ENCODE assay signal across 9 mouse cellular contexts in genomic region chr2:61454311-61454728, GRCm38 (mm10).
DNase-seq lines count a peak whose midpoint lies in the region; ATAC-seq and TF ChIP-seq lines count a peak whose summit lies in the region.
"Had no signal": no experiment of that assay in that cellular context is flagged by ENCODE, and none has a peak within 500 bp of the region (broad histone marks: within the 10 kb centered on the region; RNA-seq: fewer than 3 reads in every experiment).

No protein-coding gene starts in this region.

- peaks cover 7% of the 10 kb centered on the region; the same call in 1 of the 2 replicates for H3K4me1 ChIP-seq in E14TG2a.4 (replicated peaks; ENCODE audit: low read depth, low read length)
- no peaks in the 10 kb centered on the region for H3K4me1 ChIP-seq in forebrain, embryonic 15.5 days

- 4% methylated on average over 12 of the region's 12 CpGs for WGBS in forebrain, embryonic 15.5 days

- H3K27me3 ChIP-seq in E14TG2a.4 (ENCODE audit: insufficient read depth, low read length) = 0 out of 2 replicates have a peak, but pooled peaks cover 4% of the 10 kb centered on the region
- peaks cover 8% of the 10 kb centered on the region for H3K27me3 ChIP-seq in forebrain, embryonic 15.5 days

- 0 out of 2 replicates have a peak overlapping the region, but pooled peaks have one; percentile 1 for H3K9ac ChIP-seq in forebrain, embryonic 15.5 days (replicated peaks)

- peak; percentile 85 for ATAC-seq in forebrain, embryonic 15.5 days (replicated peaks)
- 0 out of 2 replicates have a peak, but pooled peaks have one; percentile 48 for ATAC-seq in neutrophil, adult 5-6 weeks (ENCODE audit: extremely low read depth, insufficient number of reproducible peaks, low FRiP score, poor library complexity, severe bottlenecking)

- H3K4me2 ChIP-seq in forebrain, embryonic 15.5 days (replicated peaks) = peak overlapping the region; percentile 46

- DNase-seq in c-Kit-positive CD71-positive TER-119-positive erythroid progenitor cells, embryonic 14.5 days (ENCODE audit: low spot score) = peak; percentile 54
- peak; percentile 57 for DNase-seq in heart, postnatal 25 days (ENCODE audit: low spot score)
- DNase-seq in layer of hippocampus, adult 11-12 months (ENCODE audit: low spot score) = peak; percentile 89
- DNase-seq in lung, adult 18-20 months = peak; percentile 83 to 86
- DNase-seq in testis, postnatal 14 days (ENCODE audit: low spot score) = peak; percentile 57

- H3K36me3 ChIP-seq in E14TG2a.4 (ENCODE audit: insufficient read depth, low read length) = no peaks in the 10 kb centered on the region
- no peaks in the 10 kb centered on the region for H3K36me3 ChIP-seq in forebrain, embryonic 15.5 days

- H3K27ac ChIP-seq in forebrain, embryonic 15.5 days (replicated peaks) = no peak overlapping the region
- H3K27ac ChIP-seq: macrophage had no signal

- H3K9me3 ChIP-seq in E14TG2a.4 (ENCODE audit: low read length) = no peaks in the 10 kb centered on the region
- H3K9me3 ChIP-seq in forebrain, embryonic 15.5 days = no peaks in the 10 kb centered on the region

- intact Hi-C loops in heart, postnatal 25 days (cut with DNase I) = loop anchor here (1.0 to 5.0 kb wide), 4 partner anchors 52 to 733 kb away; no protein-coding TSS in a partner anchor

- H3K4me3 ChIP-seq in E14TG2a.4 (replicated peaks; ENCODE audit: low read length) = no peak overlapping the region
- peak overlapping the region; percentile 28 for H3K4me3 ChIP-seq in forebrain, embryonic 15.5 days

- peak; percentile 82 for TF ChIP-seq CTCF in E14TG2a.4 (conservative IDR thresholded peaks at IDR 0.05; ENCODE audit: low read length)
